Mouse (Mus musculus): ENCODE results near the gene Zfp119b. TPM values are rescaled to one million over a fixed set of nuclear protein-coding genes. Genes with fewer than 3 reads are reported as not detected.

Zfp119b gene
- total and polyA plus RNA-seq, 3 experiments: 3.0 to 3.6 TPM; not detected in 1

Other genes starting within 250 kb of the Zfp119b start
- gene Pot1b, start 236.9 kb downstream of the Zfp119b start, total RNA-seq (2021): 1 to 10 TPM; 5.7 to 8.9 TPM
- 0.52 and 0.81 TPM in 2 replicates for gene Pot1b, start 236.9 kb downstream of the Zfp119b start, polyA plus RNA-seq (2012; rRNA removed)
- under 1 TPM; 0.37 to 0.59 TPM for gene Adgre4, start 199.5 kb downstream of the Zfp119b start, total RNA-seq (2021)
- gene Adgre4, start 199.5 kb downstream of the Zfp119b start, polyA plus RNA-seq (2012; rRNA removed): 0.15 and 0.22 TPM in 2 replicates
- gene Zfp119a, start 70.6 kb downstream of the Zfp119b start, total RNA-seq (2021): 1 to 10 TPM; 5.3 to 6.4 TPM
- not detected in 2 replicates for gene Zfp119a, start 70.6 kb downstream of the Zfp119b start, polyA plus RNA-seq (2012; rRNA removed)
- 1 to 10 TPM; 5.2 to 5.6 TPM for gene Zfp959, start 57.4 kb downstream of the Zfp119b start, total RNA-seq (2021)
- 0.20 and 0.28 TPM in 2 replicates for gene Zfp959, start 57.4 kb downstream of the Zfp119b start, polyA plus RNA-seq (2012; rRNA removed)
- gene Ebi3, start 3.1 kb upstream of the Zfp119b start, total RNA-seq (2021): 1 to 10 TPM in 1 of 2 experiments, under 1 TPM in 1; 0.66 to 1.2 TPM
- 4.7 and 5.8 TPM in 2 replicates for gene Ebi3, start 3.1 kb upstream of the Zfp119b start, polyA plus RNA-seq (2012; rRNA removed)
- gene Yju2, start 9.6 kb upstream of the Zfp119b start, total RNA-seq (2021): 10 to 100 TPM; 16.7 to 19.1 TPM
- 4.4 and 5.3 TPM in 2 replicates for gene Yju2, start 9.6 kb upstream of the Zfp119b start, polyA plus RNA-seq (2012; rRNA removed)
- gene Shd, start 21.0 kb upstream of the Zfp119b start, total RNA-seq (2021): 1 to 10 TPM in 1 of 2 experiments, under 1 TPM in 1; 0.52 to 1.2 TPM
- 3.2 and 7.8 TPM in 2 replicates for gene Shd, start 21.0 kb upstream of the Zfp119b start, polyA plus RNA-seq (2012; rRNA removed)
- gene Fsd1, start 37.0 kb upstream of the Zfp119b start, total RNA-seq (2021): 1 to 10 TPM; 1.0 to 2.7 TPM
- gene Fsd1, start 37.0 kb upstream of the Zfp119b start, polyA plus RNA-seq (2012; rRNA removed): 2.3 and 2.7 TPM in 2 replicates
- gene Stap2, start 56.1 kb upstream of the Zfp119b start, total RNA-seq (2021): 1 to 10 TPM; 5.6 TPM
- 5.2 and 8.4 TPM in 2 replicates for gene Stap2, start 56.1 kb upstream of the Zfp119b start, polyA plus RNA-seq (2012; rRNA removed)
- 10 to 100 TPM; 87.3 to 90.5 TPM for gene Mpnd, start 56.2 kb upstream of the Zfp119b start, total RNA-seq (2021)
- 179 and 197 TPM in 2 replicates for gene Mpnd, start 56.2 kb upstream of the Zfp119b start, polyA plus RNA-seq (2012; rRNA removed)
- 10 to 100 TPM; 41.3 to 44.0 TPM for gene Sh3gl1, start 87.1 kb upstream of the Zfp119b start, total RNA-seq (2021)
- 66.4 and 70.6 TPM in 2 replicates for gene Sh3gl1, start 87.1 kb upstream of the Zfp119b start, polyA plus RNA-seq (2012; rRNA removed)
- 1 to 10 TPM; 1.6 to 2.5 TPM for gene Chaf1a, start 90.9 kb upstream of the Zfp119b start, total RNA-seq (2021)
- gene Chaf1a, start 90.9 kb upstream of the Zfp119b start, polyA plus RNA-seq (2012; rRNA removed): 1.5 and 2.0 TPM in 2 replicates
- 10 to 100 TPM; 83.2 to 83.8 TPM for gene Ubxn6, start 125.5 kb upstream of the Zfp119b start, total RNA-seq (2021)
- 67.8 and 91.2 TPM in 2 replicates for gene Ubxn6, start 125.5 kb upstream of the Zfp119b start, polyA plus RNA-seq (2012; rRNA removed)
- 10 to 100 TPM; 52.7 to 63.7 TPM for gene Hdgfl2, start 130.1 kb upstream of the Zfp119b start, total RNA-seq (2021)
- gene Hdgfl2, start 130.1 kb upstream of the Zfp119b start, polyA plus RNA-seq (2012; rRNA removed): 93.5 and 97.9 TPM in 2 replicates
- 100 to 1,000 TPM in 1 of 2 experiments, 10 to 100 TPM in 1; 92.6 to 121 TPM for gene Plin4, start 160.3 kb upstream of the Zfp119b start, total RNA-seq (2021)
- 100 and 184 TPM in 2 replicates for gene Plin4, start 160.3 kb upstream of the Zfp119b start, polyA plus RNA-seq (2012; rRNA removed)
- 10 to 100 TPM; 59.5 to 71.9 TPM for gene Plin5, start 168.1 kb upstream of the Zfp119b start, total RNA-seq (2021)
- 42.9 and 91.7 TPM in 2 replicates for gene Plin5, start 168.1 kb upstream of the Zfp119b start, polyA plus RNA-seq (2012; rRNA removed)
- 10 to 100 TPM; 23.9 to 45.5 TPM for gene Lrg1, start 172.5 kb upstream of the Zfp119b start, total RNA-seq (2021)
- gene Lrg1, start 172.5 kb upstream of the Zfp119b start, polyA plus RNA-seq (2012; rRNA removed): 134 and 212 TPM in 2 replicates
- 10 to 100 TPM in 1 of 2 experiments, 1 to 10 TPM in 1; 6.3 to 10.2 TPM for gene Sema6b, start 190.8 kb upstream of the Zfp119b start, total RNA-seq (2021)
- gene Sema6b, start 190.8 kb upstream of the Zfp119b start, polyA plus RNA-seq (2012; rRNA removed): 32.9 and 36.5 TPM in 2 replicates
- 1 to 10 TPM; 2.0 to 2.4 TPM for gene Tnfaip8l1, start 213.0 kb upstream of the Zfp119b start, total RNA-seq (2021)
- 4.2 and 6.7 TPM in 2 replicates for gene Tnfaip8l1, start 213.0 kb upstream of the Zfp119b start, polyA plus RNA-seq (2012; rRNA removed)
- gene Mydgf, start 234.4 kb upstream of the Zfp119b start, total RNA-seq (2021): 10 to 100 TPM; 51.8 to 55.3 TPM
- gene Mydgf, start 234.4 kb upstream of the Zfp119b start, polyA plus RNA-seq (2012; rRNA removed): 70.5 and 71.0 TPM in 2 replicates

All from adrenal gland, adult 2 months (tissue).